Mouse (Mus musculus): ENCODE data around the gene Krtap4-1. TPM values are rescaled to one million over a fixed set of nuclear protein-coding genes. Genes with fewer than 3 reads are reported as not detected.
"Not testable (repeated sequence)": the region's sequence is repeated elsewhere in the genome, so short reads cannot be mapped to it uniquely, and the experiment has no call there.

Krtap4-1 gene
- polyA plus RNA-seq, 1 experiment from 2014 or later: not detected

- H3K4me1 ChIP-seq (ENCODE audit: control insufficient read depth, insufficient read depth, low read length); ATAC-seq (ENCODE audit: low read depth); H3K9me3 ChIP-seq (ENCODE audit: control insufficient read depth, low read length); H3K27ac ChIP-seq (ENCODE audit: low read depth, low read length); H3K36me3 ChIP-seq (ENCODE audit: control insufficient read depth, insufficient read depth, low read length); H3K4me2 ChIP-seq (ENCODE audit: low read depth, low read length); H3K27me3 ChIP-seq (ENCODE audit: control insufficient read depth, insufficient read depth, low read length); H3K4me3 ChIP-seq (ENCODE audit: low read depth, low read length); H3K9ac ChIP-seq (replicated peaks; ENCODE audit: low read depth, low read length): not testable (repeated sequence)
- 84% methylated on average over 9 of the region's 9 CpGs for WGBS
Measured at GRCm38 (mm10) chr11:99643635-99644139, 15.6 kb upstream of the Krtap4-1 start, which contains the start of gene Krtap4-7. Gene Krtap4-7, minus strand, starts transcription at chr11:99644089.

DNA sequence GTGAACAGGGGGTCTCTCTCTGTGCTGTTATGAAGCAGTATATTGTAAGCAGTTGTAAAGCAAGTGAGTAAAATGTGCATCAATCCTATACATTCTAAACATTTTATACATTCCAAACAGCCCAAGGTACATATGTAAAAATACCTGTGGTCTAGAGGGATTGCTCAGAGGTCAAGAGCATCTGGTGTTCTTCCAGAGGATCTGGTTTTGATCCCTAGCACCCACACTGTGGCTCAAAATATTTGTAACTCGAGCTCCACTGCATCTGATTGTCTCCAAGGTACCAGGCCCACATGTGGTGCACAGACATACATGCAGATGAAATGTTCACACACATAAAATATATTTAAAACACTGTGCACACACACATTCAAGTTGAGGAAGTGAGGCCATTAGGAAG lies 12.9 kb upstream of the Krtap4-1 start:
- no peaks in the 10 kb centered on the region for H3K27me3 ChIP-seq (ENCODE audit: control insufficient read depth, insufficient read depth, low read length)
- no peak overlapping the region for H3K9ac ChIP-seq (replicated peaks; ENCODE audit: low read depth, low read length)
- no peaks in the 10 kb centered on the region for H3K9me3 ChIP-seq (ENCODE audit: control insufficient read depth, low read length)
- H3K4me3 ChIP-seq (ENCODE audit: low read depth, low read length): no peak overlapping the region
- H3K27ac ChIP-seq (ENCODE audit: low read depth, low read length): no peak overlapping the region
- no peaks in the 10 kb centered on the region for H3K36me3 ChIP-seq (ENCODE audit: control insufficient read depth, insufficient read depth, low read length)
- no peak for ATAC-seq (ENCODE audit: low read depth)
- H3K4me2 ChIP-seq (ENCODE audit: low read depth, low read length): no peak overlapping the region
- 60% methylated on average over 1 of the region's 1 CpGs for WGBS
- H3K4me1 ChIP-seq (ENCODE audit: control insufficient read depth, insufficient read depth, low read length): no peaks in the 10 kb centered on the region

GRCm38 (mm10) chr11:99637086-99637485 lies 9.0 kb upstream of the Krtap4-1 start:
- H3K9me3 ChIP-seq (ENCODE audit: control insufficient read depth, low read length): no peaks in the 10 kb centered on the region
- no peak overlapping the region for H3K4me3 ChIP-seq (ENCODE audit: low read depth, low read length)
- 74% methylated on average over 1 of the region's 1 CpGs for WGBS
- no peak overlapping the region for H3K9ac ChIP-seq (replicated peaks; ENCODE audit: low read depth, low read length)
- H3K27me3 ChIP-seq (ENCODE audit: control insufficient read depth, insufficient read depth, low read length): no peaks in the 10 kb centered on the region
- no peaks in the 10 kb centered on the region for H3K36me3 ChIP-seq (ENCODE audit: control insufficient read depth, insufficient read depth, low read length)
- no peak overlapping the region for H3K27ac ChIP-seq (ENCODE audit: low read depth, low read length)
- H3K4me1 ChIP-seq (ENCODE audit: control insufficient read depth, insufficient read depth, low read length): no peaks in the 10 kb centered on the region
- no peak for ATAC-seq (ENCODE audit: low read depth)
- no peak overlapping the region for H3K4me2 ChIP-seq (ENCODE audit: low read depth, low read length)

GRCm38 (mm10) chr11:99634653-99635134 lies 6.7 kb upstream of the Krtap4-1 start, which contains the start of gene Krtap4-2:
Gene Krtap4-2, minus strand, starts transcription at chr11:99635084.
- ATAC-seq (ENCODE audit: low read depth): no peak
- H3K4me2 ChIP-seq (ENCODE audit: low read depth, low read length): no peak within 1 kb of the TSS
- no peaks in the 10 kb centered on the region for H3K4me1 ChIP-seq (ENCODE audit: control insufficient read depth, insufficient read depth, low read length)
- H3K4me3 ChIP-seq (ENCODE audit: low read depth, low read length): no peak within 1 kb of the TSS
- no peak within 1 kb of the TSS for H3K27ac ChIP-seq (ENCODE audit: low read depth, low read length)
- 45% methylated on average over 7 of the region's 8 CpGs for WGBS
- no peaks in the 10 kb centered on the region for H3K9me3 ChIP-seq (ENCODE audit: control insufficient read depth, low read length)
- H3K27me3 ChIP-seq (ENCODE audit: control insufficient read depth, insufficient read depth, low read length): no peaks in the 10 kb centered on the region
- no peaks in the 10 kb centered on the region for H3K36me3 ChIP-seq (ENCODE audit: control insufficient read depth, insufficient read depth, low read length)
- no peak within 1 kb of the TSS for H3K9ac ChIP-seq (replicated peaks; ENCODE audit: low read depth, low read length)

DNA sequence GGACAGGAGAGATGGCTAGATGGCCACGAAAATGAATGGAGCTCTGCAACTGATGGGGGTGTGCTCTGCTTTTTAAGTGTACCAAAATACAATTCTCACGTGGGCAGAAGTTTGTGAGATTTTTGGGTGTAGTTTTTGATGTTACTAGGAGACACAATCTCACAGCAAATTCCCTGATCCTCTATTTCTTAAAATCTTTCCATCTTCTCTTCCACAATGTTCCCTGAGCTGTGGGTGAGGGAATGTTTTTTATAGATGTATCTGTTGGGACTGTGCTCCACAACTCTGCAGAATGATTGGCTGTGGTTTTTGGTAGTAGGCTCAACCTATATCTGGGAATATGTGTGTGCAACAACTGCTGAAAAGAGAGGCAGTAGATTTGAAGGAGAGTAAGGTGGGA lies 5.3 kb upstream of the Krtap4-1 start:
- 72% methylated on average over 2 of the region's 2 CpGs for WGBS
- H3K27me3 ChIP-seq (ENCODE audit: control insufficient read depth, insufficient read depth, low read length): no peaks in the 10 kb centered on the region
- no peak overlapping the region for H3K9ac ChIP-seq (replicated peaks; ENCODE audit: low read depth, low read length)
- H3K36me3 ChIP-seq (ENCODE audit: control insufficient read depth, insufficient read depth, low read length): no peaks in the 10 kb centered on the region
- ATAC-seq (ENCODE audit: low read depth): no peak
- no peak overlapping the region for H3K27ac ChIP-seq (ENCODE audit: low read depth, low read length)
- no peaks in the 10 kb centered on the region for H3K4me1 ChIP-seq (ENCODE audit: control insufficient read depth, insufficient read depth, low read length)
- H3K4me3 ChIP-seq (ENCODE audit: low read depth, low read length): no peak overlapping the region
- no peak overlapping the region for H3K4me2 ChIP-seq (ENCODE audit: low read depth, low read length)
- H3K9me3 ChIP-seq (ENCODE audit: control insufficient read depth, low read length): no peaks in the 10 kb centered on the region

- Histone ChIP-seq H3K9ac (replicated peaks; ENCODE audit: low read depth, low read length) (no peak overlapping the region), H3K9me3 (ENCODE audit: control insufficient read depth, low read length) (no peaks in the 10 kb centered on the region), H3K4me3 (ENCODE audit: low read depth, low read length) (no peak overlapping the region), H3K27me3 (ENCODE audit: control insufficient read depth, insufficient read depth, low read length) (no peaks in the 10 kb centered on the region), H3K36me3 (ENCODE audit: control insufficient read depth, insufficient read depth, low read length) (no peaks in the 10 kb centered on the region), H3K27ac (ENCODE audit: low read depth, low read length) (no peak overlapping the region), H3K4me1 (ENCODE audit: control insufficient read depth, insufficient read depth, low read length) (no peaks in the 10 kb centered on the region), H3K4me2 (ENCODE audit: low read depth, low read length) (no peak overlapping the region)
- no peak for ATAC-seq (ENCODE audit: low read depth)
- 89% methylated on average over 3 of the region's 3 CpGs for WGBS
Measured at GRCm38 (mm10) chr11:99630890-99631289, 2.9 kb upstream of the Krtap4-1 start.

DNA sequence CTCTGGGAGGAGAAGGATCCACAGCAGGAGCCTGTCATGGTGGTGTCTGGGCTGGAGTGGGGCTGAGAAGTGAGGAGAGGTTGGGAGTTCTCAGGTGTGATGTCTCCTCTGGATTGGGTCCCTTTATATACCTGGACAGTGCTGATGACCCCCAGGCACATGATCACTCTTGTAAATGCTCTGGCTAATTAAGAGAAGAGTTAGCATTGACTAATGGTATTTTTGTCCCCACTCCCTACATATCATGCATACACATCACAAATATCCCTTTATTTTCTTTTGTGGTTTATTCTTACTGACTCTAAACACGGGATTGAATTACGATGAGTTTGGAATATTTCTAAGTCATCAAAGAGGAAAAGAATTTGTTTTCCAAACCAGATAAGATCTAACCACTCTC lies 7.7 kb downstream of the Krtap4-1 start, which contains the start of gene Gm11562:
Gene Gm11562, minus strand, starts transcription at position 101 of the 400 bp plus-strand sequence.
- no peak within 1 kb of the TSS for H3K4me2 ChIP-seq (ENCODE audit: low read depth, low read length)

GRCm38 (mm10) chr11:99614796-99615363 lies 13.2 kb downstream of the Krtap4-1 start, which contains the start of gene Krtap2-4:
Gene Krtap2-4, minus strand, starts transcription at chr11:99614846.
- WGBS: 89% methylated on average over 3 of the region's 3 CpGs
- ATAC-seq (ENCODE audit: low read depth): no peak
- Histone ChIP-seq H3K27ac (ENCODE audit: low read depth, low read length) (no peak within 1 kb of the TSS), H3K4me2 (ENCODE audit: low read depth, low read length) (no peak within 1 kb of the TSS), H3K4me3 (ENCODE audit: low read depth, low read length) (no peak within 1 kb of the TSS), H3K4me1 (ENCODE audit: control insufficient read depth, insufficient read depth, low read length) (no peaks in the 10 kb centered on the region), H3K27me3 (ENCODE audit: control insufficient read depth, insufficient read depth, low read length) (no peaks in the 10 kb centered on the region), H3K36me3 (ENCODE audit: control insufficient read depth, insufficient read depth, low read length) (no peaks in the 10 kb centered on the region), H3K9me3 (ENCODE audit: control insufficient read depth, low read length) (no peaks in the 10 kb centered on the region), H3K9ac (replicated peaks; ENCODE audit: low read depth, low read length) (no peak within 1 kb of the TSS)

More for the DNA sequence above, 7.7 kb downstream of the Krtap4-1 start, which contains the start of gene Gm11562:
- Histone ChIP-seq H3K27ac (ENCODE audit: low read depth, low read length) (no peak within 1 kb of the TSS), H3K9me3 (ENCODE audit: control insufficient read depth, low read length) (no peaks in the 10 kb centered on the region), H3K4me1 (ENCODE audit: control insufficient read depth, insufficient read depth, low read length) (no peaks in the 10 kb centered on the region), H3K36me3 (ENCODE audit: control insufficient read depth, insufficient read depth, low read length) (no peaks in the 10 kb centered on the region), H3K9ac (replicated peaks; ENCODE audit: low read depth, low read length) (no peak within 1 kb of the TSS), H3K4me3 (ENCODE audit: low read depth, low read length) (no peak within 1 kb of the TSS), H3K27me3 (ENCODE audit: control insufficient read depth, insufficient read depth, low read length) (no peaks in the 10 kb centered on the region)
- 96% methylated on average over 2 of the region's 2 CpGs for WGBS
- ATAC-seq (ENCODE audit: low read depth): no peak

GRCm38 (mm10) chr11:99610089-99610488 lies 17.9 kb downstream of the Krtap4-1 start, which contains the start of gene Gm11937:
Gene Gm11937, minus strand, starts transcription at chr11:99610189.
- H3K9me3 ChIP-seq (ENCODE audit: control insufficient read depth, low read length); H3K27ac ChIP-seq (ENCODE audit: low read depth, low read length); H3K27me3 ChIP-seq (ENCODE audit: control insufficient read depth, insufficient read depth, low read length); H3K4me2 ChIP-seq (ENCODE audit: low read depth, low read length); ATAC-seq (ENCODE audit: low read depth); H3K4me1 ChIP-seq (ENCODE audit: control insufficient read depth, insufficient read depth, low read length); H3K9ac ChIP-seq (replicated peaks; ENCODE audit: low read depth, low read length); H3K4me3 ChIP-seq (ENCODE audit: low read depth, low read length); H3K36me3 ChIP-seq (ENCODE audit: control insufficient read depth, insufficient read depth, low read length): not testable (repeated sequence)
- WGBS: 79% methylated on average over 1 of the region's 2 CpGs

All from neural tube, embryonic 14.5 days (tissue).